Mouse (Mus musculus) testis, adult 2 months (tissue): ENCODE measurements at regions not wholly inside any gene's neighbourhood (a gene's known extent, or its start where the extent isn't known, plus 50 kb on each side); places are given as distances from the start of the nearest gene placed in this dataset.

Source experiments
- CTCF ChIP-seq: fragments of 200-500 bp; IDR thresholded peaks from 2 replicates; pipeline ENCODE4 v1.5.1; 2012; ENCODE audit warnings: low read depth, mild to moderate bottlenecking, inconsistent platforms, low read length, moderate library complexity; ENCODE audit not compliant: control insufficient read depth, insufficient read depth, insufficient replicate concordance
- POLR2A ChIP-seq: fragments of 200-500 bp; IDR thresholded peaks from 2 replicates; pipeline ENCODE4 v1.6.1; 2012; ENCODE audit warnings: low read depth, mild to moderate bottlenecking, inconsistent platforms, low read length, moderate library complexity; ENCODE audit not compliant: control insufficient read depth

DNA sequence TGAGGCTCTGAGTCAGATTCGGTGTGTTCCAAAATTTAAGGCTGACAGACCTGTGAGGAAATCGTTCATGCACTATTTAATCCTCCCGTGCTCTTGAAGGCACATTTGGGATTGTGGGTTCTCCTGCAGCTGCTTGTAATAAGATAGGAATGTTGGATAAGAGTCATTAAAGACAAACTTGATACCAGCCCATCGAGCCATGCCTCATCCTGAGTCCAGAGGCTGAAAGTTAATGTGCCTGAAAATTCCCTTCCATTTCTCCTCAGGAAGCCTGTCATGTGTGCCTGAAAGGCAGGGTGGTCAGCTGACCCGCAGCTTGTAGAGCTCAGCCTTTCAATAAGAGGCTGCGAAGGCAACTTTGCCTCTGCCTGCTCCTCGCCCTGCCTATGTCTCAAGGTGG lies 113.4 kb upstream of the Ranbp3l start:
- no peak for TF ChIP-seq POLR2A
- no peak for TF ChIP-seq CTCF
